Mouse (Mus musculus): ENCODE measurements around the gene Prkar2b. TPM values are rescaled to one million over a fixed set of nuclear protein-coding genes. Genes with fewer than 3 reads are reported as not detected.

Prkar2b gene
- polyA plus RNA-seq, 1 experiment from 2014 or later, result 16.3 TPM

DNA sequence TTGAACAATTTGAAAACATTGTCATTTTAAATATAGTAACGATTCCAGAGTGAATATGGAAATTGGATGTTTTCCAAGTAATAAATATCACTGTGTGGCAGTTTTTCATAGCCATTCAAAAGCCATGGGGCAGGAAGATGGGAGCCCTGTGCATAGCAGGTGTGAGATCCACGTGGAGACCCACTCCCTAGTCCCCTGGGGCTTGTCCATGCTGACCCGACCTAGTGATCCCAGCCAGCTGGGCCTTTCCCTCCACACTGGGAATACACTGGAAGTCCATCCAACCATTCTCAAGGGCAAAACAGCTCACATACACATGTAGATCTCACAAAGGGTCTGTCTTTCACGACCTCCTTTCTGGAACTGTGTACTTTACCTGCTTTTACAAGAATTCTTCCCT lies 37.5 kb upstream of the Prkar2b start:
- DNase-seq (ENCODE audit: low spot score), result no peak
- no peaks in the 10 kb centered on the region for H3K9me3 ChIP-seq (ENCODE audit: control insufficient read depth, low read length)
- H3K4me1 ChIP-seq (replicated peaks; ENCODE audit: control insufficient read depth, insufficient read depth), result no peaks in the 10 kb centered on the region
- H3K9ac ChIP-seq (ENCODE audit: low read length), result no peak overlapping the region
- H3K27me3 ChIP-seq (ENCODE audit: control insufficient read depth, insufficient read depth, low read length), result no peaks in the 10 kb centered on the region
- no peak overlapping the region for H3K4me3 ChIP-seq (ENCODE audit: low read depth, low read length)
- 51% methylated on average over 4 of the region's 4 CpGs for WGBS
- H3K27ac ChIP-seq (replicated peaks), result no peak overlapping the region
- no peaks in the 10 kb centered on the region for H3K36me3 ChIP-seq (ENCODE audit: control insufficient read depth, insufficient read depth, low read length)
- no peak for ATAC-seq (ENCODE audit: low FRiP score, low TSS enrichment)
- TF ChIP-seq CTCF (IDR thresholded peaks at IDR 0.05; ENCODE audit: low read depth), result no peak
- no peak for TF ChIP-seq EP300 (optimal IDR thresholded peaks at IDR 0.05)
- H3K4me2 ChIP-seq (replicated peaks; ENCODE audit: low read depth), result no peak overlapping the region

- H3K9me3 ChIP-seq (ENCODE audit: control insufficient read depth, low read length), result no peaks in the 10 kb centered on the region
- DNase-seq (ENCODE audit: low spot score) (no peak), ATAC-seq (ENCODE audit: low FRiP score, low TSS enrichment) (no peak)
- TF ChIP-seq CTCF (IDR thresholded peaks at IDR 0.05; ENCODE audit: low read depth), result no peak
- TF ChIP-seq EP300 (optimal IDR thresholded peaks at IDR 0.05), result no peak
- 33% methylated on average over 1 of the region's 1 CpGs for WGBS
- no peaks in the 10 kb centered on the region for H3K4me1 ChIP-seq (replicated peaks; ENCODE audit: control insufficient read depth, insufficient read depth)
- no peaks in the 10 kb centered on the region for H3K36me3 ChIP-seq (ENCODE audit: control insufficient read depth, insufficient read depth, low read length)
- H3K4me2 ChIP-seq (replicated peaks; ENCODE audit: low read depth), result no peak overlapping the region
- H3K9ac ChIP-seq (ENCODE audit: low read length), result no peak overlapping the region
- H3K27ac ChIP-seq (replicated peaks), result no peak overlapping the region
- no peaks in the 10 kb centered on the region for H3K27me3 ChIP-seq (ENCODE audit: control insufficient read depth, insufficient read depth, low read length)
- no peak overlapping the region for H3K4me3 ChIP-seq (ENCODE audit: low read depth, low read length)
Observed at GRCm38 (mm10) chr12:32097107-32097506, 36.0 kb upstream of the Prkar2b start.

GRCm38 (mm10) chr12:32095164-32095563 lies 34.1 kb upstream of the Prkar2b start:
- H3K4me2 ChIP-seq (replicated peaks; ENCODE audit: low read depth), result no peak overlapping the region
- ATAC-seq (ENCODE audit: low FRiP score, low TSS enrichment) (no peak), DNase-seq (ENCODE audit: low spot score) (no peak)
- no peaks in the 10 kb centered on the region for H3K4me1 ChIP-seq (replicated peaks; ENCODE audit: control insufficient read depth, insufficient read depth)
- no peak overlapping the region for H3K27ac ChIP-seq (replicated peaks)
- no peaks in the 10 kb centered on the region for H3K9me3 ChIP-seq (ENCODE audit: control insufficient read depth, low read length)
- H3K36me3 ChIP-seq (ENCODE audit: control insufficient read depth, insufficient read depth, low read length), result no peaks in the 10 kb centered on the region
- H3K4me3 ChIP-seq (ENCODE audit: low read depth, low read length), result no peak overlapping the region
- 64% methylated on average over 1 of the region's 1 CpGs for WGBS
- no peaks in the 10 kb centered on the region for H3K27me3 ChIP-seq (ENCODE audit: control insufficient read depth, insufficient read depth, low read length)
- H3K9ac ChIP-seq (ENCODE audit: low read length), result no peak overlapping the region
- TF ChIP-seq CTCF (IDR thresholded peaks at IDR 0.05; ENCODE audit: low read depth), result no peak
- TF ChIP-seq EP300 (optimal IDR thresholded peaks at IDR 0.05), result no peak

GRCm38 (mm10) chr12:32092452-32092851 lies 31.4 kb upstream of the Prkar2b start:
- 89% methylated on average over 4 of the region's 4 CpGs for WGBS
- H3K4me2 ChIP-seq (replicated peaks; ENCODE audit: low read depth), result no peak overlapping the region
- H3K4me3 ChIP-seq (ENCODE audit: low read depth, low read length), result no peak overlapping the region
- no peak overlapping the region for H3K9ac ChIP-seq (ENCODE audit: low read length)
- H3K9me3 ChIP-seq (ENCODE audit: control insufficient read depth, low read length), result no peaks in the 10 kb centered on the region
- no peak overlapping the region for H3K27ac ChIP-seq (replicated peaks)
- no peaks in the 10 kb centered on the region for H3K27me3 ChIP-seq (ENCODE audit: control insufficient read depth, insufficient read depth, low read length)
- DNase-seq (ENCODE audit: low spot score) (no peak), ATAC-seq (ENCODE audit: low FRiP score, low TSS enrichment) (no peak)
- no peak for TF ChIP-seq EP300 (optimal IDR thresholded peaks at IDR 0.05)
- no peak for TF ChIP-seq CTCF (IDR thresholded peaks at IDR 0.05; ENCODE audit: low read depth)
- H3K36me3 ChIP-seq (ENCODE audit: control insufficient read depth, insufficient read depth, low read length), result no peaks in the 10 kb centered on the region
- H3K4me1 ChIP-seq (replicated peaks; ENCODE audit: control insufficient read depth, insufficient read depth), result no peaks in the 10 kb centered on the region

DNA sequence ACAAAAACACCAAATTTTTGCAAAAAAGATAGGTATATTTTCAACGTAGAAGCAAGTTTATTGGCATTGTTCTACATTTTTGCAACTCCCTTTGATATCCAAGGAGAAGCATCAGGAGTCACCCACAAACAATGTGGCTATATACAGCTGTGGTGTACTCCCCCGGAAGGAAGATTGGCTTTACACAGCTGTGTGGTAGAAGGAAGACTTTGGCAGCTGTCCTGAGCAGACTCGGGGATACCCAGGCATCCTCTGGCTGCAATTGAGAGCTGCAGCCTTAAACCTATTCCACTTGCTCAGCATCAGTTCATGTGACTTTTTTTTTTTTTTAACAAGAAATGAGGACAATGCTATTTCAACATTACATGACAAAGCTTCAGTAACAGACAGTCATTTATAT lies 27.5 kb upstream of the Prkar2b start:
- Histone ChIP-seq H3K27ac (replicated peaks) (no peak overlapping the region), H3K9ac (ENCODE audit: low read length) (no peak overlapping the region), H3K4me2 (replicated peaks; ENCODE audit: low read depth) (no peak overlapping the region), H3K27me3 (ENCODE audit: control insufficient read depth, insufficient read depth, low read length) (no peaks in the 10 kb centered on the region), H3K36me3 (ENCODE audit: control insufficient read depth, insufficient read depth, low read length) (no peaks in the 10 kb centered on the region), H3K9me3 (ENCODE audit: control insufficient read depth, low read length) (no peaks in the 10 kb centered on the region), H3K4me3 (ENCODE audit: low read depth, low read length) (no peak overlapping the region), H3K4me1 (replicated peaks; ENCODE audit: control insufficient read depth, insufficient read depth) (no peaks in the 10 kb centered on the region)
- DNase-seq (ENCODE audit: low spot score) (no peak), ATAC-seq (ENCODE audit: low FRiP score, low TSS enrichment) (no peak)
- 60% methylated on average over 3 of the region's 3 CpGs for WGBS
- no peak for TF ChIP-seq CTCF (IDR thresholded peaks at IDR 0.05; ENCODE audit: low read depth)
- TF ChIP-seq EP300 (optimal IDR thresholded peaks at IDR 0.05), result no peak

DNA sequence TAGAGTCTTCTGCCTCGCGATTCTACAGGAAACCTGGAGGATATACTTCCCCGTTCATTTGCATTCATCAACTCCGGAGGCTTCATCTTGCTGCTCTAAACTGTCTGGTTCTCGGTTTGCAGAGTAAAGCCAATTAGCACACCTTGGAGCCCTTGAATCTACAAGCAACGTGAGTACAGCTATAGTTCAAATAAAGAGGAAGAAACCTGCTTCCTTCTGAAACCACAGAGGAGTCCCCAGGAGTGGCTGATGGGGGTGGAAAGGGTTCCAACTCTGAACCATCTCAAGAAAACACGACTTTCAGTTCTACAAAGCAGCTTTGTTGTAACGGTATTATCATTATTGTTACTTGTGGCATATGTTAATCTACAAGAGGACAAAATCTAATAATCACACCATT lies 26.2 kb upstream of the Prkar2b start:
- 64% methylated on average over 8 of the region's 8 CpGs for WGBS
- no peak for ATAC-seq (ENCODE audit: low FRiP score, low TSS enrichment)
- Histone ChIP-seq H3K4me2 (replicated peaks; ENCODE audit: low read depth) (no peak overlapping the region), H3K27ac (replicated peaks) (no peak overlapping the region), H3K36me3 (ENCODE audit: control insufficient read depth, insufficient read depth, low read length) (no peaks in the 10 kb centered on the region), H3K4me3 (ENCODE audit: low read depth, low read length) (no peak overlapping the region), H3K27me3 (ENCODE audit: control insufficient read depth, insufficient read depth, low read length) (no peaks in the 10 kb centered on the region), H3K9me3 (ENCODE audit: control insufficient read depth, low read length) (no peaks in the 10 kb centered on the region), H3K9ac (ENCODE audit: low read length) (no peak overlapping the region), H3K4me1 (replicated peaks; ENCODE audit: control insufficient read depth, insufficient read depth) (no peaks in the 10 kb centered on the region)
- DNase-seq (ENCODE audit: low spot score), result no peak
- TF ChIP-seq EP300 (optimal IDR thresholded peaks at IDR 0.05), result no peak
- TF ChIP-seq CTCF (IDR thresholded peaks at IDR 0.05; ENCODE audit: low read depth), result no peak
